Mouse (Mus musculus): ENCODE results near the gene Kif3b.

GRCm38 (mm10) chr2:153259864-153260674 is 31.1 kb upstream of the Kif3b start:
- TF ChIP-seq CTCF (IDR thresholded peaks at IDR 0.05): no peak
- TF ChIP-seq POLR2A (IDR thresholded peaks at IDR 0.05; ENCODE audit: insufficient read depth, low read depth, low read length): no peak

Data from heart, adult 2 months (tissue).